Mouse (Mus musculus) cerebellum, adult 11 months (tissue): ENCODE data around the gene Fbxo33.
"Not testable (repeated sequence)": the region's sequence is repeated elsewhere in the genome, so short reads cannot be mapped to it uniquely, and the experiment has no call there.

Source experiments
- DNase-seq: peaks from one replicate; pipeline ENCODE4 v3.0.0; 2022

Gene Fbxo33

DNA sequence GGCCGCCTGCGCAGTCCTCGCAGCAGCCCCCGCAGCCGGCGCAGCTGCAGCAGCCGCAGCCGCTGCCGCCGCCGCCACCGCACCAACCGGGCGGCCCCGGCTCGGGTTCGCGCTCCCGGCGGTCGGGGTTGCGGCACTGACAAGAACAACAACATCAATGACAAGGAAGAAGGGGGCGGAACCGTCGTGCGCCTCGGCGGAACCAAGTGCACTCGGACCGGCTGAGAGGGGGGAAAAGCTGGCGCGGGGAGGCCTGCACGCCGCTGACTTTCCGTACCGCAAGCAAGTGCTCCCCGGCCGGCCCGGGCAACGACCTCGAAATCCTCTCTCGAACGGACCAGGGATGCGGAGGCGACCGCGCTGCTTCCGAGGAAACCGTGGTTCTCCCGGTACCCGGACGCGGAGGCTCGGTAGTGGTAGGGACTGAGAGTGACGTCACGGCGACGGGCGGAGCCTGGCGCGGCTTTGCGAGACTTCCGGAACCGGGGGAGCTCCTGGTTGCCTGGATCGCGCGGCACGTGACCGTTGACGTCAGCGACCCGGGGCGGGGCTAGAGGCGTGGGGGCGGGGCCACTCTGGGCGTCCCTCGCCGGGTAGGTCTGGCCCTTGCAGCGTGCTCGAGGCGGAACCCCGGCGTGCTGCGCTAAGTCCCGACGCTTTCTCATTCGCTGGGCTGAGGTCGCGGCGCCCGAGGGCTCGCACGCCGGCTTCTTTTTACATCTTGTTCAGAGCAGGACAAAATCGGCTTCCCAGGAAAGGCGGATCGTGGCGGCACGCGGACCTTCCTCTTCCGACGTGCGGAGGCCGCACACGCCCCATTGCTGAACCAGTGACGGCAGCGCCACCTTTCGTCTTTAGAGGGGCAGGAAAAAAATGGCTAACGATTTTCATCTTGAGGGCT lies at the start of gene Fbxo33:
Gene Fbxo33, minus strand, starts transcription at position 401 of the 901 bp plus-strand sequence.
- DNase-seq: peak; percentile 97

DNA sequence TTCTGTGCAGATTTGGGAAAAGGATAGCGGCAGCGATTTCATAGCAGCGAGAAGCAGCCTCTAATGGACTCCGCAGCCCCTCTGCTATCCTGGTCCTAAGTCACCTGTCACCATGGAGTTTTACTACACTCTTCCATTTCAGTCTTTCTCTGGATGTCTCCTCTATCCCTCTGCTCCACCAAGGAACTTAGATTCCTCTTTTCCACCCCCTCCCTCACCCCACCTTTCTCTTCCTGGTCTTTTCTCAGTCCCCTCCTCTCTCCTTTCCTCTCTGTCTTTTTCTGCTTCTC lies 46.4 kb upstream of the Fbxo33 start:
- no peak for DNase-seq

DNA sequence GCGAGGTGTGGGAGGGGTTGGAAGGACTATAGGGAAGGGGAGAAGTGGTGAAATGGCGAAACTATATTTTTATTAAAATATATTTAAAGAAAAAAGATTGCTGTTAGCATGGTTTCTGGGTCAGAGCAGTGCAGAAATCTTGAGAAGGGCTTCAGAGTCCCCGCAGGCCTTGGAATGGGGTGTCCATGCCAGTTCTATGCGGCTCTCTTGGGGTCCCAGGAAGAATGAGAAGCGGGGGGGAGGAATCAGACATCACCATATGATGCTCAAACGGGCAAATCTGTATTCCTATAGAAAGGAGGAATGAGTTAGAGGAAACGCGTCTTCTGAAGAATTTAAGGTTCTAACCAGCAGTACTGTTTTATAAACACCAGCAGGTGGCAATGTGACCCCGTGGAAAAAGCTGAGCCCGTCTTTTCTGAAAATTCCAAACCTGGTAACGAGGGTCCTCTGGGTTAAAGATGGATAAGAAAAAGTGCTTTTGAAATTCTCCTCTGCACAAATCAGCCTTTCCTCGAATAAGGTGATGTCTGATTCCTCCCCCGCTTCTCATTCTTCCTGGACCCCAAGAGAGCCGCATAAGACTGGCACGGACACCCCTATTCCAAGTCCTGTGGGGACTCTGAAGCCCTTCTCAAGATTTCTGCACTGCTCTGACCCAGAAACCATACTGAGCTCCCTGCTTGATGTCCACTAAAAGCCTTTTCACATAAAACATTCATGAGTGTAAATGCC lies 45.8 kb upstream of the Fbxo33 start:
- peak; percentile 5 for DNase-seq

DNA sequence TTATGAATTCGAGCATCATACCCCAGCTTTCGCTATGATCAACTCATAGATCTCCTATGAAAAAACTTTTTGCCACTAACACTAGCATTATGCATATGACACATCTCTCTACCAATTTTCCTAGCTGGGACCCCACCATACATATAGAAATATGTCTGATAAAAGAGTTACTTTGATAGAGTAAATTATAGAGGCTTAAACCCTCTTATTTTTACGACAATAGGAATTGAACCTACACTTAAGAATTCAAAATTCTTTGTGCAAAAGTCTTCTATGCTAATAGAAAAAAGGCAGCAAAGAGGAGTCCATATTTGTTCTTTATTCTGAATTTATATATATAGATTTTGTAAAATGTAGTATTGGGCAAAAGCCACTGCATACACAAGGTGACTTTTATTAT lies 43.3 kb upstream of the Fbxo33 start:
- DNase-seq: no peak

DNA sequence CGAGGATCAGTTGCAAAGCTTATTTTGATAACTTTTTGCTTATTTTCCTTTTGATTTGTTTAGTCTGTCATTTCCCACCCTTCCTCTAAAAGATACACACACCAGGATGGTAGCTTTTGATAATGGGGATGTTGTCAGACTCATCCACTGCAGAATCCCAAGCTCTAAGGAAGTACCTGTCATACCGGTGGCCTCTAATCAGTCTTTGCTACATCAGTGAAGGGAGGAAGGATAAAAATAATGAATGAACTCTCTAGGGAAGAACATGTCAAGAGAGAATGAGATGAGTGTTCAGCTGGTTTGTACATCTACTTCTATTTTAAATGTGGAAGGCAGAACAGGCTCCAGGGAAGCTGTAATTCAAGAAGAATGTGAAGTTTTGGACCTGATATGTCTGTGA lies 41.3 kb upstream of the Fbxo33 start:
- no peak for DNase-seq

DNA sequence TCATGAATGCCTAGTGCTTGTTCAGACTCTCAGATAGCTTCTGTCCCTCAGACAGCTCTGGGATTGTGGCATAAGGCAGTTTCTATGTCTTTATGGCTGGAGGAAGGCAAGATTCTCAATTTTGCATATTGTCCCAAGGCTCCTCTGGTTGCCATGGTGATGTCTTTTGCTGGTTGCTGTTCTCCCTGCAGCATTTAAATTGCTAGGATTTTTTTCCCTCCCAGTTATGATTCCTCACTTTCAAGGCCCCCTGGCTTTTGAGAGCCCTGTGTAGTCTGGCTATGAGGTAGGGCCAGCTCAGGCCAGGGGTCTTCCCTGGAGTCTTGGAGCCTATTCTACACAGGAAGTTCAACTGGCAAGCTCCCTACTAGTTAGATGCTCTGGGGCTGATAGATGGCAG lies 40.8 kb upstream of the Fbxo33 start:
- no peak for DNase-seq

DNA sequence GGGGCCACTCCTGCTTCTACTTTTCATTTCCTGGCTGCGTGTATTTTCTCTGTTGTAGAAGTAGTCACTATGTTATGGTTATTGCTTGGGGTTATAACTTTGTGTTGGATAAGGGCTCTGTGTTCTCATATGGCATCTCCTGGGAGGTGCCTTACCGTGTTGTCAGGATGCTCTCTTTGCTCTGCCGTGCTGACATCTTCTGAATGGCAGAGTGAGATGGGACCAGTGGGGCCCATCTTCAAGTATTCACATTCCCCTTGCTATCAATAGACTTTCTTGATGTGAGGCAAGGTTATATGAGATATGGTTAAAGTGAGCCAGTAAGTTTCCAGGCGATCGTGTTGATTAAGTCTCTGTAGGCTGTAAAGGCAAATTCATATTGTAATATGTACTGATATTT lies 39.5 kb upstream of the Fbxo33 start:
- DNase-seq: no peak

DNA sequence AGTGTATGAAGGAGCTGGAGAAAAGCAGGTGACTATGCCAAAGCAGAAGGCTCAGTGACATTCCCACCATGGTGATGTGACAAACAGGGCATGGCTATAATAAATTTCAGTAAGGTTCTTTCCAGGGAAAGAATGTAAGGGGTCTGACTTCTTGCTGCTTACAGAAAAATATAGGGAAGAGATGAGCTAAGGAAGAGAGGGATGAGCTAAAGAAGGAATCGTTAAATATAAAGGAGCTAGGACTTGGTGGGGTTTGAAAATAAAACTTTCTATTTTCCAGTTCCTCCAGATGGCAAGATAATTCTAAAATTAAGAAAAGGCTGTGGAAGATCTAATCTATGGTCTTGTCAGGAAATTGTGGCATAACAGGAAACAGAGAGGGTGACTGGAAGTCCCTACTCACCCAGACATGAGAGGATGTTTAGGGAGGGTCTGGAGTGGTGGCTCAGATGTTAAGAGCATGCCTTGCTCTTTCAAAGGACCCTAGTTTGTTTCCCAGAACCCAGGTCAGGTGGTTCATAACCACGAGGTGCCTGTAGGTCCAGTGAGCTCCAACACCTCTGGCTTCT lies 30.8 kb upstream of the Fbxo33 start:
- DNase-seq: no peak

DNA sequence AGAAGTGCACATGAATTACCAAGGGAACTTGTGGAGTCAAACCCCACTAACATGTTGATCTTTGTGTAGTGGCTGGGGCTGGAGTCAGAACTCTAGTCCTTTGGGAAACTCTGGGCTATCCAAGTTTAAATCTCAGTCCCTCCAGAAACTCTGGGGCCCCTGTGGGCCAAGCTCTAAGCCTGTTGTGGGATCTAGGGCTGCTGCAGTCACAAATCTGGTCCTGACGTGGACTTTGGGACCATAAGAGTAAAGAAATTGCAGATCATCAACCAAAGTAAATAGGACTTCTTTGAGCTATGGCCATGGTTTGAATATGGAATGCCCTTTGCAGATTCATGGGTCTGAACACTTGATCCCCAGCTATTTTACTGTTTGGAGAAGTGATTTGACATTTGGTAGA lies 29.4 kb upstream of the Fbxo33 start:
- DNase-seq: no peak

DNA sequence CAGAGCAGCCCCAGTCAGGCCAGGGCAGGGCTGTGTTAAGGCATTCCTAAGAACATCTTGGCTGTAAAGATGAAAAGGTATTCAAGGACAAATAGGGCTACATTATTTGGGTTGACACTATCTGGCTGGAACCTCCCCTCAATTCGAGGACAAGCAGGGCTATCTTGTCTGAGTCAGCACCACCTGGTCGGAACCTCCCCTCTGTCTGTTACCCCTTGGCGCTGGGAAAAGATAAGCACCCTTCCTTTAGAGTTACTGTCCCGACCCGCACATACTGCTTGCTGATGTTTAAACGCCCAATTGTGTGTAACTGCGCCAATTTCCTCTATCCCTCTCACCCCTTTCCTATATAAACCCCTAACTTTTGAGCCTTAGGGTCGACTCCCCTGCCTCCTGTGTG lies 21.5 kb upstream of the Fbxo33 start:
- not testable (repeated sequence) for DNase-seq

DNA sequence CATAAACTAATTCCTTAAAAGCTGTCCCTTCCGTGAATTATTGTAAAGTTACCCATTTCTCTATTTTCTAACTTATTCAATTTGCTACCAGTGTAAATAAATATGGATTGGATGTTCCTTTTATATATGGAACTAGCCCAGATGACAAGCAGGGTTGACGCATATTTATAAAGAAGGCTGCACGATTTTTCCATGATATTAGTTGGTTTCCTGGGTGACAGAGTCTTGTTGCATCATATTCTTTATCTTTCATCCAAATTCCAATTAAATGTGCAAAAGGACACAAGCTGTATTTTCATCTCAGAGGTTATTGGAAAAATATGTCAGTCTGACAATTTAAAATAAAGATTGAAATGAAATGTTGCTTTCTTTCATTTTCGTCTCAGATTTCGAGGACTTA lies 18.9 kb upstream of the Fbxo33 start:
- DNase-seq: no peak

DNA sequence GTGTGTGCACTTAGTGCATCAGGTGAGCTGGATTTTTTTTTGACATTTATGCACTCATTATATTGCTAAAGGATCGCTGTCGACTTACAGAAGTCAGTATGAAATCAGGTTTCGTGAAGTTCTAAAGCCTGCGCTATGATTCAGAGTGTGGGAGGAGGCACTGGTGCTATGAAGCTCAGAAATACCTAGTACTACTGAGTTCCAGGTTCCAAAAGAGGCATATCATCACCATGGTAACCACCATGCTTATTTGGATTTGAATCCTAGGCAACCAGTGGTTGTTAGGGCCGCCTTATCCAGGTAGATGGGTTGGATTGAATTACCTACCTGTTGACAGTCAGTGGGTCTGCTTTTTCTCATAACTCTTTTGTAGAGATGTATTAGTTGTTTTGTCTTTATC lies 8.9 kb upstream of the Fbxo33 start:
- DNase-seq: no peak

DNA sequence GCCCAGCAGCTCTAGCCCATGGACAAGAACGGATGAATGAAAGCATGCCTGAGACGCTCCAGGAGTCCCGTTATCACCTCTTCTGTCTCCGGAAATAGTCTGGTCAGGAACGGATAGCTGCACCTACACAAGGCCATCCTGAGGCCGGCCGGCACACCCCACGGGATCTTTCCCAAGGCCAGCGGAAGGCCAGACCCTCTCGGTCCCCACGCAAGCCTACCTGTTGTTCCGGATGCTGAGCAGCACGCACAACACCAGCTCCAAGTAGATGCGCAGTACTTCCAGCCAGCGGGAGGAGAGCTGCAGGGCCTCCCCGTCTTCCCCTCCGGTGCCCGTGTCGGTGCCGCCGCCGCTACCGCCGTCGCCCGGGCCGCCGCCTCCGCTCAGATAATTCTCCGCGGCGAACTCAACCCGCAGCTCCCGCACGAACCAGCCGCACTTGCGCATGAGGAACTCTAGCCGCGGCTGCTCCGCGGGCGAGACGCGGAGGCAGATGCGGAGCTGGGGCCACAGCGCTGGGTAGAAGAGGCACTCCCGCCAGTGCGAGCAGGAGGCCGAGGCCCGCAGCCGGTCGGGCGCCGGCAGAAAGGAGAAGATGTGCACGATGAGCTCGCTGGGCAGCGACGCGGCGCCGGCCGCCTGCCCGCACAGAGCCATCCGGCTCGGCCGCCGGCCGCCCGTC lies 744 bp downstream of the Fbxo33 start:
- DNase-seq: no peak

DNA sequence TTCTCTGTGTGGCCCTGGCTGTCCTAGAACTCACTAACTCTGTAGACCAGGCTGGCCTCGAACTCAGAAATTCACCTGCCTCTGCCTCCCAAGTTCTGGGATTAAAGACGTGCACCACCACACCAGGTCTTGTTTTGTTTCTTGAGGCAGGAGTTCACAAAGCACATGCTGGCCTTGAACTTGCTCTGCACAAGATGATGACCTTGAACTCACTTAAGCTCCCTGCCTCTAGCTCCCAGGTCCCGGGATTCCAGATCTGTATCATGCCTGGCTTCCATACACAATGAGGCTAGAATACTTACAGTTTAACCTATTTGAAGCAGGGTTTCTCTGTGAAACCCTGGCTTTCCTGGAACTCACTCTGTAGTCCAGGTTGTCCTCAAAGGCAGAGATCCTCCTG lies 2.2 kb downstream of the Fbxo33 start:
- no peak for DNase-seq

DNA sequence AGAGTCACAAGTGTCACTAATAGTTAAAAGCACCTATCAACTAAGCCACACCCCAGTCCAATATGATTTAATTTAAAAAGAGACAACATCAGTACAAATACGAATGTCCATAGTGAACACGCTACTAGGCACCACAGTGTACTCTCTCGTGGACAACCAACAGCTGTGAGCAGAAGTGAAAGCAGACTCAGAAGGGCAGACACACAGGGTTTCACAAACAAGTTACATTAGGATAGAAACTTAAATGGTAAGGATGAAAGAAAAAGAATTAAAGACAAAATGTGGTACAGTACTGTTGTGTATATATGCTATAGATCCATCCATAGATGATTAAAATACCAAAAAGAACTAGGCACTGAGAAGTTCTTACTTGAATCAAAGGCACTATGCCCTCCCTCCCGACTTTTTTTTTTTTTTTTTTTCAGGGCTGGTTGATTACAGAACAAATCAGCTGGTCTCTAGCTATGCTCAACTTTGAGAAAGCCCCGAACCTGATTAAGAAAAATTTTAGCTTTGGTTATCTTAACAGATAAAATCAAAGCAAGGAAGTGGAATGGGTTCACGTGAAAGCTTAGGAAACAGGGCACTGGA lies 2.8 kb downstream of the Fbxo33 start:
- no peak for DNase-seq

DNA sequence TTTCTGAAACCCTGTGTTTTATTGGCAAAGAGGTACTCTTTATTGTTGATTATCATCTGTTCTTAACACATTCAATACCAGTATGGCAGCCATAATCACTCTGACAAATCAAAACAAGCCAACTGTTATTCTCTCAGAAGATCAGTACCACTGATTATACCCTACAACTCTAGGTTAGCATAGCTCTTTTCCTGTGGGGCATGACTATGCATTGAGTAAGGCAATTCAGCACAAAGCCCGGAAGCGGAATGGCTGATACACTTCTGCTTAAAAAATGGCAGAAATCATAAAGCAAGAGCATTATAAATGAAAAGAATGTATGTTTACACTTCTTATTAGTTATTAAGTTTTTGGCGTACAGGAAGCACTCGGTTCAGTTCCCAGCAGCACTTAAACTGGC lies 3.3 kb downstream of the Fbxo33 start:
- DNase-seq: no peak

DNA sequence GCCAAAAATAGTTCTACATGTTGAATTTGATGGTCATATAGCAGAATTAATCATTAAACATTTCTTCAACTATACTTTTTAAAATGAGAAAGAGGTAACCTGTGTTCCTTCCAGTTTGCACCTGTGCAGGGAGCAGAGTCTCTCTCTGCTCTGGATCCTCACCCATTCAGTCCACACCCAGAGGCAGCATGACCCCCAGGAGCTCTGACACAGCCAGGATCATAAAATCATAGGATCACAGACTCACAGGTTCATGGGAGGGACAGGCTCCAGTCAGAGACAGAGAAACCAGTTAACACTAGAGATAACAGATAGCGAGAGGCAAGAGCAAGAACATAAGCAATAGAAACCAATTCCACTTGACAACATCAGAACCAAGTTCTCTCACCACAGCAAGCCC lies 11.7 kb downstream of the Fbxo33 start:
- DNase-seq: no peak

DNA sequence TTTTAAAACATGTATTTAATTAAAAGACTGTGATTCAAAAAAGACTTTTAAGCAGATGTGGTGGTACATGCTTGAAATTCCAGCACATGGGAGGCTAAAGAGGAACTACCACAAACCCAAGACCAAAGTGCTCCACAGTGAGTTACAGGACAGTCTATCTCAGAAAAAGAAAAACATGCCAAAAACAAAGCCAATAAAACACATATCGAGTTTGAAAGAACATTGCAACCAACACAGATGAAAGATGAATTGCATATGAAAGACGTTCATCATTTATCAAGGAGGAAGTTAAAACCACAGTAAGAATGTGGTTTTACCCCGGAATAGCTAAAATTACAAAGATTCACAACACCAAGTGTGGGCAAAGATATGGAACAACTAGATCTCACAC lies 12.5 kb downstream of the Fbxo33 start:
- no peak for DNase-seq

DNA sequence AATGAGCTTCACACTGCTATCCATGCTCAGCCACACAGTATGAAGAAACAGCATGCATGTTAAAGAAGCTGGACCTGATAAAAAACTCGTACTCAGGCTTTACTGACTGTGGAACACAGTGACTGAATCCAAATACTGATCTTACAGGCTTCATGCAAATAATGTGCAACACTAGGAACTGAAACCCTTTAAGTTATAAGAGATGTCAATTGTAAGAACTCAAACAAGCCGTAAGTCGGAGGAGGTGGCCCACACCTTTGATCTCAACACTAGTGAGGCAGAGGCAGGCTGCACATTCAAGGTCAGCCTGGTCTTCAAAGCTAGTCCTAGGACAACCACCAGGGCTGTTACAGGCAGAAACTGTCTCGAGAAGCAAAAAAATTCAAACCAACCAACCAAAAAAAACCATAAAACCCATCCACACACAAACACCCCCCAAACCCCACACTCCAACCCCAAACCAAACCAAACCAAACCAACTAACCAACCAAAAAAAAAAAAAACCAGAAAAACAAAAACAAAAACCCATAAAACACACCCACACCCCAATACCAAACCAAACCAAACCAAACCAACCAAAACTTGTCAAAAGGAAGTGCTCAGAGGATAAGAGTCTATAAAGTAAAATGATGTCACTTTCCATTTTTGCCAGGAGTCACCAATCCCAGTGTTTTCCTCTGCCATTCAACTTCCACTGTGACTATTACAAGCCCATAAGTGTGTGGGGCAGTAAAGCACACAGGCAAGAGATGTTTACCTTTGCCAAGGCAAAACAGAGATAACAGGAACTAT lies 13.1 kb downstream of the Fbxo33 start:
- no peak for DNase-seq

DNA sequence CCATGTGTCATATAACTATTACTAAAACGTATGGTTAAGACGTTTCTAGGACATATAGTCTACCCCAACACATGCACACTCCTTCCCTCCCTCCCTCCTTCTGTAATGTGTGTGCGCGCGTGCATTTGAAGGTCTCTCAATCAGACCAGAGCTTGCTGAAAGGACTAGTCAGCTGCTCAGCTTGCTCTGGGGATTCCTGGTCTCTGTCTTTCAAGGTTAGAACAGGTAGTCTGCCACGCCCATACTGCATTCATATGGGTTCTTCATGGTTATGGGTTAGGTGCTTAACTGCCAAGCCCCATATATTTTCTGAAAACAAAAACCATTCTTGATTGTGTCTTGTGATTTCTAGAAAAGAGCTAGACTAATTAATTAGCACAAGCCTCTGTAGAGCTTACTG lies 14.0 kb downstream of the Fbxo33 start:
- no peak for DNase-seq

DNA sequence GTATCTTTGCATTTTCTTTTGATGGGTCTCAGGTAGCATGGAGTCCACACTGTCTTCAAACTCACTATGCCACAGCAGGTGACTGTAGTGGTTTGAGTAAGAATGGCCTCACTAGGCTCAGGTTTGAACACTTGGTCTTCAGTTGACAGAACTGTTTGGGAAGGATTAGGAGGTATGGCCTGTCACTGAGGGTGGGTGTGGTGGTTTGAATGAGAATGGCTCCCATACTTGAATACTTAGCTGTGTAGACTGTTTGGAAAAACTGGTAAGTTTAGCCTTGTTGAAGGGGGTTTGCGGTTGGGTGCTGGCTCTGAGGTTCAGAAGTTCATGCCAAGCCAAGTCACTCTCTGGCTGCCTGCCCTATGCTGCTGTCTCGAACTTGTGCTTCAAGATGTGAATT lies 20.2 kb downstream of the Fbxo33 start:
- DNase-seq: no peak

DNA sequence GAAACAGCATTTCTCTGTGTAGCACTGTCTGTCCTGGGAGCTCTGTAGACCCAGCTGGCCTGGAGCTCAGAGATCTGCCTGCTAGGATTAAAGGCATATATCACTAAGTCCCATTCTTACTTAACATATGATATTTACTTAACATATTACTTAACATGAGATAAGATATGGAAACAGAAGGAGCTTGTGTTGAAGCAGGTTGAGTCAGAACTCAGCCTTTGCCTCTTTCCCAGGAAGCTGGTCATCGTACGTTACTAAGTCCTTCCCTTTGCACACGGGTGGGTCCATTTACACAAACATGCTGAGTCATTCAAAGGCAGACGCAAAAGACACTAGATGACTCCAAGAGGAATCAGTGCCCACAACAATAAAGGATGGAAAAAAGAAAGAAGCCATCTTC lies 20.8 kb downstream of the Fbxo33 start:
- DNase-seq: no peak
